Mouse (Mus musculus): ENCODE results near the gene Gbx1.
"Not testable (repeated sequence)": the region's sequence is repeated elsewhere in the genome, so short reads cannot be mapped to it uniquely, and the experiment has no call there.

The Gbx1 gene

GRCm38 (mm10) chr5:24526889-24527230, at the start of gene Gbx1:
TSS of gene Gbx1 (minus strand) at chr5:24527202.
- DNase-seq (ENCODE audit: low read depth), result no peak

- no peak for DNase-seq (ENCODE audit: low read depth)
These were observed 49.8 kb upstream of the Gbx1 start for GRCm38 (mm10) chr5:24576801-24577182.

- peak; percentile 36 for DNase-seq (ENCODE audit: low read depth)
These were observed 48.9 kb upstream of the Gbx1 start for GRCm38 (mm10) chr5:24575948-24576347.

DNA sequence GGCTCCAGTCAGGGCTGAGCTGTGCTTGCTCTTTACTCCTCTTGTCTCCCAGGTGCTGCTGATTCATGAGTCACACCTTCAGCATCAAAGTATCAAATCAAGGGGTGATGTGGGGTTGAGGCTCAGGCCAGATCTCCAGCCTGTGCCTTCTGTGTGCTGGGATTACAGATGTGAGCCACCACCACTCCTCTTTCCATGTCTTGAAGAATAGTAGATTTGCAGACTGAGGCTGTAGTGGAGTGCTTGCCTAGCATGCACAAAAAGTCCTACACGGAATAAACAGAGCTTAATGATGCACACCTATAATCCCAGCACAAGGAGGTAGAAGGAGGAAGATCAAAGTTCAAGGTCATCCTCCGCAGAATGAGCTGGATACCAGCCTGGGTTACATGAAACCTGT, 29.7 kb upstream of the Gbx1 start, which contains the start of gene 4931409K22Rik:
Gene 4931409K22Rik (minus strand): TSS at position 101 of the 400 bp plus-strand sequence.
- DNase-seq (ENCODE audit: low read depth), result no peak

GRCm38 (mm10) chr5:24555335-24555734, 28.3 kb upstream of the Gbx1 start:
- DNase-seq (ENCODE audit: low read depth), result not testable (repeated sequence)

DNA sequence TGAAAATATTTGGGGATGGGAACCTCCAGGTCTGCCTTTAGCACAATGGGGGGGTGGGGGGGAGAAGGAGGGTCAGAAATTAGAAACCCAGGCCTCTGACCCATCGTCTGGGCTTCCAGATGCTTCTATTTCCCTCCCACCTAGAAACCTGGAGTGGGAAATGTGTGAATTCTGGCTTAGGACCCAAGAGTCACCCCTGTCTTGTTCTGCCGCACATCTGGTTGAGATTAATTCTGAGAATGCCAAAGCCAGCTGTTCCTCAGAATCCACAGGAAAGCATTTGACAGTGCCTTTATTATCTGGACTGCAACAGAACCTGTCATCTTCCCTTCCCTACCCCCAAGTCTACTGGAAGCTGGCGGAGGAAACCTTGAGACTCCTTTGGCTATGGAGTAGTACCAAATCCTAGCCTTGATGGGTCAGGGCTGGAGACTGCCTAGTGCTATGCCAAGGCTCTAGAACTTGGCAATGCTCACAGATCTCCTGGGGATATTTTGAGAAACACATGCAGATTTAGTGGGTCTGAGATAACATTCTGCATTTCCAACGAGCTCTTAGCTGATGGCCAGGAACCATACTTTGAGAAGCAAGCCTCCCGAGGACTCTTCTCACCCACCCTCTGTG, 26.7 kb upstream of the Gbx1 start:
- DNase-seq (ENCODE audit: low read depth), result no peak

DNA sequence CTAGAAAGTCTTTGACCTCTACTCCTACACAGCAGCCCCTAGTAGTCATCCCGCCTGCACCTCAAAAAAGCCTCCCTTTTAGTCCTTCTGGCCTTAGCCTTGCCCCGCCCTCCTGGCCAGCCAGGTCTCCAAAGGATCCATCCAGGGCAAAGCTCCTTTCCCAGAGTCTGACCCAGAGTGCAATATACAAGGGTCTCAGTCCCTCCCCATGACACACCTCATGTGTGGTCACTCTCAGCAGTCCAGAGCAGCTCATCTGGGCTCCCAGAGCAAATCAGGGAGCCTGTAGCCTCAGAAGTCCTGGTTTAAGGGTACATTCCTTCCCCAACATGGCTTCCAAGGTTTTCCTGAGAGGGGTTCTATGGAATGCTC, 24.3 kb upstream of the Gbx1 start:
- no peak for DNase-seq (ENCODE audit: low read depth)

GRCm38 (mm10) chr5:24550598-24551316, 23.8 kb upstream of the Gbx1 start:
- no peak for DNase-seq (ENCODE audit: low read depth)

GRCm38 (mm10) chr5:24542643-24543042, 15.6 kb upstream of the Gbx1 start:
- DNase-seq (ENCODE audit: low read depth), result no peak

DNA sequence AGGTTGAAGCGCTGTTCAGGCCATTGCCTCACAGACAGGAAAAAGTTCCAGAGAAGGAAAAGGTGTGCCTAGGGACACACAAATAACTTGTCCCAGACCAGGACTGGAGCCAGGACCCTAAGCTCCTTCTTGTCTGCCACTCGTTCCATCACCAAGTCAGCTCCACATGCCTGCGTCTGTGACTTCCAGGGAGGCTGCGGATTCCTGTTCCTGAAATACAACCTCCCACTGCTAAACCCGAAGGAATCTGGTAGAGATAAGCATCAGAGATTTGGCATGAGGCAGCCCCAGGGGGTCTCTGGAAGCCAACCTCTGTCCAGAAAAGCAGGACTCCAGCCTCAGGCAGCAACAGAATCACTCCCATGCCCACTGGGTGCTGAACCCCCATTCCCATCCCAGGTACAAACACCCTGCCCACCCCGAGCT, 14.2 kb upstream of the Gbx1 start:
- no peak for DNase-seq (ENCODE audit: low read depth)

DNA sequence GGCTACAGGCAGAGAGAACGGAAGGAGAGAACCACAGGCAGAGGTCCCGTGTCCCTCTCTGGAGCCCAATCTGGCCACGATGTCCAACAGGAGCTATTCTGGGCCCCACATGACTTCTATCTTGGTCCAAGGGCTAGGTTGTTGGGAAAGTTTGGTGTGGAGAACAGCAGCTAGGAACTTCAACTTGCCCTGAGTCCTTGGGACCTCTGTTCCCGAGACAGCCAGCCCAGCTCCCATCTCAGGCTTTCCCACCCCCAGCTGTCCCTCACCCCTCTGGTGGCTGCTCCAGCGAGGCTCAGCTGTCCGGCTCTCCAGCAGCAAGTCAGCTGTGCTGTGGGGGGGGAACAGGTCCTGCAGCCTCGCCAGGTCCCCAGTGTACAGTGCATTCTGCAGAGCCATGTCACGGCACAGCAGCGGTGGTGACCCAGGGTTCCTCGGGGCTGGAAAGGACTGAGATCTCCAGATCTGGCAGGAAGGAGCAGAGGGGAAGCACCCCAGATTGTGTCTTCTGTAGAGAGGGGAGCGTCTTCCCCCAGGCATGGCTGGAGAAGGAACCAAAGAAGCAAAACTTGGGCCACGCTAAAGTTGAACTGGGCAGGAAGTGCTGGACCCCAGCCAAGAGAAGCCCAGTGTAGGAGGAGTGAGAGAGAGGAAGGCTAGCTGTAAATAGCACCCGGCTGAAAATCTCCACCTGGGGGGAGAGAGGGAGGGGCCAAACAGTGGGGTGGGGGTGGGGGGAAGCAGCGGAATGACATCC, 13.6 kb upstream of the Gbx1 start, which contains the start of gene Asb10:
Gene Asb10 (minus strand): TSS at position 592 of the 757 bp plus-strand sequence.
- no peak for DNase-seq (ENCODE audit: low read depth)

DNA sequence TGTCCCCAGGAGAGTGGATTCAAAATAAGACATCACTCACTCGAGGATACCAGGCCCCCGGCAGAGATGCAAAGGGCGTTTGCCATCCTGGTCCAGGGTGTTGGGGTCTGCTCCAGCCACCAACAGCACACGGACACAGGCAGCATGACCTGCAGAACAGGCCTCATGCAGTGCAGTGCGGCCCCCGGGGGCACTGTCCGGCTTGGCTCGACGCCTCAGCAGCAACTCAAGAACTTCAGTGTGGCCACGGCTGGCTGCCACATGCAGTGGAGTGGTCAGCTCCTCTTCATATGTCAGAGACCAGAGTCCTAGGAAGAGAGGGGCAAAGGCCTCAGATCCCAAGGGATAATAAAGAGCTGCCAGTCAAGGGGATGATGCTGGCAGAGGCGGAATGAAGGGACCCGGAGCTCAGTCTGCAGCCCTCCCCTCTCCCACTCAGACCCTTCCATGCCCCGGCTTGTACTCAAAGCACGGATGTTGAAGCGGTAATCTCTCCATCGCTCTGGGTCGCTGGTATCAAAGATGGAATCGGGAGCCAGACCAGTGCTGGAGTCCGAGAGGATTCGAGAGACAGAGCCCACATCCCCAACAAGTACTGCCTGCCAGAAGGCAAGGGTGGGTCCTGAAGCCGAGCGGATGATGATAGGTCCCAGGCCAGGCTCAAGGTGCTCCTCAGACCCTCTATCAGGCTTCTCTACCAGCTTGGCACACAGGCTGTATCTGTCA, 12.7 kb upstream of the Gbx1 start:
- DNase-seq (ENCODE audit: low read depth), result no peak

DNA sequence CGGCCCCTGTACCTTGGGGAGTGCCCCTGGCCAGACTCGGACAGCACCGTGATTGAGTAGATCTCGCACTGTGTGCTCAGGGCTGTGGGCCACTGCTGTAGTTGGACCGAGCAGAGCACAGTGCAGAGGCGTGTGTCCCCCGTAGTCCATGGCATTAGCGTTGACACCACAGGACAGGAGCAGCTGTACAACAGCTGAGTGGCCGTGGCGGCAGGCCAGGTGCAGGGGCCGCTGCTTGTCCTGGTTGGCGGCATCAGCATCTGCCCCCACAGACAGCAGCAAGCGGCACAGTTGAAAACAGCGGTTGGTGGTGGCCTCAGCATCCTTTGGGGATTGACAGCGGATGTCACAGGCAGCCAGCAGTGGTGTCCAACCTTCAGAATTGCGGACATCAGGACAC, 10.6 kb upstream of the Gbx1 start:
- DNase-seq (ENCODE audit: low read depth), result no peak

DNA sequence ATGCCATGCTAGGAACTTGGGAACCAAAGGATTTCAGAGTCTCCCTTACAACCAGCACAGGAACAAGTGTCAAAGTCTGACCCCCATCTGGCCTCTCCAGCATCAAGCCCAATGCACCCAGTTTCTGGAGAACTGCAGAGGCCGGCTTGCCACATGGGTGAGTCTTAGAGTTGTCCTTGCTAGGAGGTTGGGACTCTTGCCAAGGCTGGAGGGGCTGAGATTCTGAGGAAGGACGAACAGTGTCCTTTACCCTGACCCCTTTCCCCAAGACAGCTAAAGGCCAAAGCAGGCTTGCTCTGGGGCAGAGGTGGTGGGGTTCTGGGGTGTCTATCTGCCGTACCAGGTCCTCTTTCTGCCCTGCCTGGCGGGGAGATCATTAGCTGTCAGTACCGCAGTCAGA, 9.5 kb upstream of the Gbx1 start:
- DNase-seq (ENCODE audit: low read depth), result no peak

DNA sequence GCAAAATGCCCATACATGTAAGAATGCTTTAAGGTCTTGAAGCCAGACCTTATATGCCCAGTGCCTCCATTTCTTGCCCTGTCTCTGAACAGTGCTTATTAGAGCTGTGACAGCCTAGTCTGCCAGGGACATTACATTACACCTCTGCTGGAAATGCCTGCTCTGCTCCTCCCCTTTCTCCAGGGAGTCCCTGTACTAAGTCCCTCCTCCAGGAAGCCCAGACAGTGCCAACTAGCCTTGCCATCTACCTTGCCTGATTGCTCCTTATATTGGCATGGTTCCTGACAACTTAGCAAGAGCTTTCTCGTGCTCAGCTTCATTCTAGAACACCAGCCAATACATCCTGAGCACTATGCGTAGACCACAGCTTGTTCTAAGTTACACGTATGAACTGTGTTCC, 8.7 kb upstream of the Gbx1 start:
- DNase-seq (ENCODE audit: low read depth), result no peak

- no peak for DNase-seq (ENCODE audit: low read depth)
These were observed 7.3 kb upstream of the Gbx1 start for GRCm38 (mm10) chr5:24534292-24534691.

DNA sequence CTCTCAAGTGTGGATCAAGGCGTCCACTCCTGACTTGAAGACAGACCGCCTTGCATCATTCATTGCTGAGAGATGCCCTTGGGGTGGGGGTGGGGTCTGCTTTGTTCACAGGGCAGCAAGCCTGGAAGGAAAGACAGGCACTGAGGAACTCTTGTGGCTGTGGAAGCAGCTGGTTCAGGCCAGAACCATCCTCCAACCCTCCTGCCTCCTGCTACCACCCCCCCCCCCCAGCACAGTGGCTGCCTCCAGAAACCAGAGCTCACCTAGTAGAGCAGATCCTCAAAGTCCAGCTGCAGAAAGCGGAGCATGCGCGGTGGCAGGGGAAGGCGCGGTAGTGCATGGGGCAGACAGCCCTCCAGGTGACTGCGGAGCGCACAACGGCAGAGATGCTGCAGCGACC, 6.4 kb upstream of the Gbx1 start:
- DNase-seq (ENCODE audit: low read depth), result no peak

GRCm38 (mm10) chr5:24530042-24530689, 3.2 kb upstream of the Gbx1 start:
- peak; percentile 94 for DNase-seq (ENCODE audit: low read depth)

GRCm38 (mm10) chr5:24527780-24528179, 778 bp upstream of the Gbx1 start:
- no peak for DNase-seq (ENCODE audit: low read depth)

DNA sequence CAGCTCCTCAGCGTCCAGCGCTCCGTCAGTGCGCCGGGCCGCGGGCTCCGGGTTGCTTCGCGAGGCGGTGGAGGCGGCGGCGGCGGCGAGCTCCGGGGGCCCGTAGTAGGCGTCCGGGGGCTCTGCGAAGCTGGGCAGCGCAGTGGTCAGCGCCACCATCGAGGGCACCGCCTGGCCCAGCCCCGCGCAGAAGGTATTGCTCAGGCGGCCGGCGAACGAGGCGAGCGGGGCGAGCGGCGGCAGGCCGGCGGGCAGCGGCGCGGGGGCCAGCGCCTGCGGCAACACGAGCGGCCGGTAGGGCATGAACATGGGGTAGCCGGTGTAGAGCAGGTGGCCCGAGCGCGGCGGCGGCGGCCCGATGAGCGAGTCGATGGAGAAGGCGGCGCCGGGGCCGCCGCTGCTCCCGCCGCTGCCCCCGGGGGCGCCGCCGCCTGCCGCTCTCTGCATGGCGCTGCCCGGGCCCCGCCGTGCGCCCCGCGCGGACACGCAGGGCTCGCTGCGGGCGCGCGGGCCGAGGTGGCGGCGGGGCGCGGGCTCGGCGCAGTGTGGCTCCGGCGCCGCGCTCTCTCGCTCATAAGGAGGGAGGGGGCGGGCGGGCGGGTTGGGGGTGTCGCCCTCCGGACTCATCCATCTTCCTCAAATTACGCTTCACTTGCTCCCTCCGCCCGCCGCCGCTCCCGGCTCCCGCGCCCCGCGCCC, 663 bp downstream of the Gbx1 start:
- no peak for DNase-seq (ENCODE audit: low read depth)
